8 mouse cellular contexts compared by ENCODE assay signal in genomic region chr19:60939954-60940379, GRCm38 (mm10). TPM values are rescaled to one million over a fixed set of nuclear protein-coding genes. Genes with fewer than 3 reads are reported as not detected.
DNase-seq lines count a peak whose midpoint lies in the region.

No protein-coding gene starts in this region.

- DNase-seq in adrenal gland, adult 2 months: peak; percentile 75
- DNase-seq in adrenal gland, postnatal 25 days: no peak
- peak; percentile 8 to 14 for DNase-seq in right cerebral cortex, adult 2 months (ENCODE audit: low spot score in 2 of 2)
- no peak for DNase-seq in right cerebral cortex, postnatal 4 days
- peak; percentile 40 to 66 for DNase-seq in heart, postnatal 36 days
- peak; percentile 76 for DNase-seq in skeletal muscle tissue, adult 2 months (ENCODE audit: low read depth, low spot score)
- no peak for DNase-seq in thymus, postnatal 36 days
- DNase-seq in thymus, postnatal 14 days: no peak

- intact Hi-C loops in heart, postnatal 36 days (cut with DNase I): loop anchor here (5.0 kb wide), 1 partner anchor 67 kb away; no protein-coding TSS in a partner anchor

RNA-seq across cellular contexts. Expression of gene Grk5, which starts 50.4 kb away (rescaled TPM):
- total RNA-seq in adrenal gland, adult 2 months (2021): 10 to 100 TPM; 16.6 to 36.3 TPM
- 1.2 and 1.5 TPM in 2 replicates for polyA plus RNA-seq in adrenal gland, adult 2 months (2012; rRNA removed)
- total RNA-seq in adrenal gland, postnatal 25 days (2021): 17.9 and 25.6 TPM in 2 replicates
- total RNA-seq in heart, postnatal 36 days (2021): 10 to 100 TPM; 20.9 to 29.6 TPM

Comparison
In these comparisons a context has a peak if more than half of its experiments do, and no peak if none do; other contexts are left out.
1. DNase-seq: peak in adrenal gland, adult 2 months (single experiment), right cerebral cortex, adult 2 months (2 of 2), heart, postnatal 36 days (2 of 2) and skeletal muscle tissue, adult 2 months (single experiment); none in adrenal gland, postnatal 25 days (single experiment), right cerebral cortex, postnatal 4 days (single experiment), thymus, postnatal 36 days (0 of 2) and thymus, postnatal 14 days (single experiment).